Mouse (Mus musculus) lung, embryonic 14.5 days (tissue): ENCODE data around the gene Irf2. TPM values are rescaled to one million over a fixed set of nuclear protein-coding genes. Genes with fewer than 3 reads are reported as not detected.
"Not testable (repeated sequence)": the region's sequence is repeated elsewhere in the genome, so short reads cannot be mapped to it uniquely, and the experiment has no call there.

Experiments used
- ATAC-seq: fragments of 200-750 bp; cut with Nextera tagmentation; 2 replicates; pipeline ENCODE4 v1.8.0; 2017; ENCODE audit warnings: mild to moderate bottlenecking, moderate TSS enrichment, moderate library complexity; ENCODE audit not compliant: insufficient read depth
- DNase-seq: peaks from one replicate; pipeline ENCODE4 v3.0.0-alpha.2; 2015
- H3K27ac ChIP-seq: fragments of 300-500 bp; sonication (generic); 2 replicates; pipeline ENCODE4 v1.5.1; 2014; ENCODE audit warnings: low read depth, mild to moderate bottlenecking, moderate library complexity
- H3K27me3 ChIP-seq: fragments of 300-500 bp; sonication (generic); 2 replicates; pipeline ENCODE4 v1.6.1; 2014; ENCODE audit warnings: low read length, control low read depth; ENCODE audit not compliant: insufficient read depth
- H3K36me3 ChIP-seq: fragments of 300-500 bp; sonication (generic); 2 replicates; pipeline ENCODE4 v1.6.1; 2014; ENCODE audit warnings: control low read depth; ENCODE audit not compliant: insufficient read depth
- H3K4me1 ChIP-seq: fragments of 300-500 bp; sonication (generic); 2 replicates; pipeline ENCODE4 v1.6.1; 2014; ENCODE audit warnings: antibody characterized with exemption, control low read depth; ENCODE audit not compliant: insufficient read depth
- H3K4me2 ChIP-seq: fragments of 300-500 bp; sonication (generic); 2 replicates; pipeline ENCODE4 v1.6.1; 2014; ENCODE audit warnings: mild to moderate bottlenecking
- H3K4me3 ChIP-seq: fragments of 300-500 bp; sonication (generic); 2 replicates; pipeline ENCODE4 v1.5.1; 2014; ENCODE audit warnings: low read depth, low read length
- H3K9ac ChIP-seq: fragments of 300-500 bp; sonication (generic); 2 replicates; pipeline ENCODE4 v1.6.1; 2014
- H3K9me3 ChIP-seq: fragments of 300-500 bp; sonication (generic); 2 replicates; pipeline ENCODE4 v1.6.1; 2016; ENCODE audit warnings: low read depth, low read length, control low read depth
- CTCF ChIP-seq: IDR thresholded peaks from 2 replicates; pipeline ENCODE4 v1.5.1; 2016; ENCODE audit warnings: antibody characterized with exemption, low read depth
- WGBS: fragments of 180-500 bp; shearing (Covaris S2); extraction: QIAGEN DNeasy Blood & Tissue Kit; methylation state at CpG from one replicate; pipeline ENCODE4 v1.1.7; 2014; 5-methylcytosine and 5-hydroxymethylcytosine counted together
- polyA plus RNA-seq: library from polyadenylated mRNA; unstranded; fragments of >200 nt; fragmentation: Nextera tagmentation; extraction: Ambion mirVana; gene quantifications from 2 replicates; pipeline ENCODE4 v1.2.1, GENCODE M21; 2014

The Irf2 gene
- polyA plus RNA-seq, 1 experiment from 2014 or later = 16.8 TPM

DNA sequence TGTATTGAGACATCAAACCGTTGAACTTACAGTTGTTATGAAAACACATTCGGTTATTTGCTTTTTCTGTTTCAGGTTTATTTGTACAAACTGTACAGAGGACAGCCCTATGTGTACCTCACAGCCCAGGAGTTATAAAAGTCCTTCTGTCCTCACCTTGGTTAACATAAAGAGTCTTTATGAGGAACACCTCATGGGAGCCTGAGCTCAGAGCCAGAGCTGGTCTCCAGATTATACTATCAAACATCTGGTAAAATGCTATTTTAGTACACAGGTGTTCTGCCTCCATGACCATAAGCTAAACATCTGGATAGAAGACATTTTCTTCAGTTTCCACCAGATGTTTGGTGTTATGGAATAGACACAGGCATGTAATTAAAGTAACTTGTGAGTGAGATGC lies 13.1 kb upstream of the Irf2 start:
- TF ChIP-seq CTCF = no peak
- ATAC-seq (no peak), DNase-seq (no peak)
- Histone ChIP-seq H3K27me3 (no peaks in the 10 kb centered on the region), H3K4me3 (no peak overlapping the region), H3K36me3 (no peaks in the 10 kb centered on the region), H3K9me3 (no peaks in the 10 kb centered on the region), H3K4me2 (no peak overlapping the region), H3K4me1 (no peaks in the 10 kb centered on the region), H3K9ac (no peak overlapping the region), H3K27ac (no peak overlapping the region)
- 82% methylated on average over 2 of the region's 2 CpGs for WGBS

DNA sequence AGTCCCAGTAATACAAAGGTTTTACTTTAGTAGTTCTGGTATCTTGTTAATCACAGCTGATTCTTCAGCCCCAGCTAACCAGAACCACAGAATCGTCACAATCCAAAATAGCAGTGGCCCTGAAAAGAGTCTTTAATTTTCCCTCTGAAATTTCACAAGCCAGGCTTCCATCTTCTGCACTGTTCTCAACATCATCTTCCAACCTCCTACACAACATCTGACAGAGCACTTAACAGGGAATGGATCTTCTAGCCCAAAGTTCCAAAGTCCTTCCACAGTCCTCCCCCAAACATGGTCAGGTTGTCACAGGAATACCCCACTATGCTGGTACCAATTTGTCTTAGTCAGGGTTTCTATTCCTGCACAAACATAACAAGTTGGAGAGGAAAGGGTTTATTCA lies 9.9 kb upstream of the Irf2 start:
- H3K4me3 ChIP-seq, H3K27me3 ChIP-seq, DNase-seq, H3K9ac ChIP-seq, H3K27ac ChIP-seq, H3K4me2 ChIP-seq, ATAC-seq, H3K9me3 ChIP-seq, H3K36me3 ChIP-seq, H3K4me1 ChIP-seq: not testable (repeated sequence)
- WGBS = 83% methylated on average over 1 of the region's 1 CpGs

- no peak overlapping the region for H3K4me2 ChIP-seq
- ATAC-seq (no peak), DNase-seq (no peak)
- no peak overlapping the region for H3K27ac ChIP-seq
- H3K36me3 ChIP-seq = no peaks in the 10 kb centered on the region
- no peaks in the 10 kb centered on the region for H3K27me3 ChIP-seq
- H3K4me3 ChIP-seq = no peak overlapping the region
- 78% methylated on average over 7 of the region's 7 CpGs for WGBS
- no peak for TF ChIP-seq CTCF
- H3K9ac ChIP-seq = no peak overlapping the region
- no peaks in the 10 kb centered on the region; the same call in 1 of the 2 replicates for H3K9me3 ChIP-seq
- H3K4me1 ChIP-seq = no peaks in the 10 kb centered on the region
These were observed 7.1 kb upstream of the Irf2 start for GRCm38 (mm10) chr8:46732381-46732915.

- Histone ChIP-seq H3K27ac (no peak overlapping the region), H3K36me3 (no peaks in the 10 kb centered on the region), H3K9ac (no peak overlapping the region), H3K27me3 (no peaks in the 10 kb centered on the region), H3K4me2 (no peak overlapping the region), H3K4me3 (no peak overlapping the region), H3K4me1 (no peaks in the 10 kb centered on the region), H3K9me3 (no peaks in the 10 kb centered on the region; the same call in 1 of the 2 replicates)
- DNase-seq = no peak
- no peak for TF ChIP-seq CTCF
- no peak; the same call in 1 of the 2 replicates for ATAC-seq
- 74% methylated on average over 8 of the region's 8 CpGs for WGBS
These were observed 5.9 kb upstream of the Irf2 start for GRCm38 (mm10) chr8:46733603-46734002.

DNA sequence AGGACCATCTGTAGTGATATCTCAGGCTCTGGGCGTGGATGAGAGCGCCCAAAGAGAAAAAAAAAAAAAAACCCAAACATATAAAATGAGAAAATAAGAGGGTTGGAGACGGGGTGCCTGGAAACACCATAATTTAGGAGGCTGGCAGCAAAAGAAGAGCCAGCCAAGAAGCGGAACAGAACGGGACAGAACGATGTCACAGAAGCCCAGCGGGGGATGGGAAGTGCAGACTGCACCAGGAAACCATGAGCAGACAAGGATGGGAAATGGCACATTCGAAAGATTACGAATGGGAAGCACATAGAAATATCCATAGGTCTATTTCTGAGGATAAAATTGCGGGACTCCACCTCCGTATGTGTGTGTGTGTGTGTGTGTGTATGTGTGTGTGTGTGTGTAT lies 4.0 kb upstream of the Irf2 start:
- WGBS = 78% methylated on average over 11 of the region's 11 CpGs
- Histone ChIP-seq H3K4me3 (no peak overlapping the region), H3K4me2 (no peak overlapping the region), H3K27ac (no peak overlapping the region), H3K9me3 (no peaks in the 10 kb centered on the region; the same call in 1 of the 2 replicates), H3K4me1 (no peaks in the 10 kb centered on the region), H3K27me3 (no peaks in the 10 kb centered on the region), H3K36me3 (no peaks in the 10 kb centered on the region), H3K9ac (no peak overlapping the region)
- no peak for TF ChIP-seq CTCF
- no peak for DNase-seq
- ATAC-seq = no peak

- ATAC-seq = no peak
- TF ChIP-seq CTCF = peak; percentile 39
- Histone ChIP-seq H3K9me3 (no peaks in the 10 kb centered on the region; the same call in 1 of the 2 replicates), H3K9ac (no peak overlapping the region), H3K36me3 (no peaks in the 10 kb centered on the region), H3K4me3 (no peak overlapping the region), H3K4me2 (no peak overlapping the region), H3K27ac (no peak overlapping the region), H3K4me1 (no peaks in the 10 kb centered on the region), H3K27me3 (no peaks in the 10 kb centered on the region)
- WGBS = 78% methylated on average over 3 of the region's 3 CpGs
- DNase-seq = no peak
These were observed 3.3 kb upstream of the Irf2 start for GRCm38 (mm10) chr8:46736260-46736659.

DNA sequence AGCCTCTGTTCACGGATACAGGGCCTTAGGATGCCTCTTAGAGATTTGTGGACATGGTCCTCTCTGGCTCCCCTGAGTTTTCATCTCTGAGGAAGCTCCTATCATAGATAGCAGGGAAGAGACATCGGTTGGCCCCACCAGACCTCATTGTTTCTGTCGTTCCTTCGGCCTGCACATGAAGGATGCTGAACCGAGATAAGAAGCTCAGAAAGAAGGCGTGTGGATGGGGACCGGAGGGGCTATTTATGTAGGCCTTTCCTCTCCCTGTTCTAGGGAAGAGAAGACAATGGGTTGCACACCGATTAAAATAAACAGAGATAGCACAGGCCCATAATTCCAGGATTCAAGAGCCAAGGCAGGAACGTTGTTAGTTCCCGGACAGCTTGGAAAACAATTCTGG lies 2.1 kb upstream of the Irf2 start:
- no peak for TF ChIP-seq CTCF
- no peaks in the 10 kb centered on the region; the same call in 1 of the 2 replicates for H3K9me3 ChIP-seq
- no peaks in the 10 kb centered on the region for H3K27me3 ChIP-seq
- H3K4me2 ChIP-seq = no peak overlapping the region
- ATAC-seq = no peak
- peak; percentile 46 for DNase-seq
- no peak overlapping the region for H3K9ac ChIP-seq
- WGBS = 63% methylated on average over 10 of the region's 10 CpGs
- H3K4me3 ChIP-seq = no peak overlapping the region
- H3K36me3 ChIP-seq = no peaks in the 10 kb centered on the region
- peaks cover 8% of the 10 kb centered on the region; the same call in 1 of the 2 replicates for H3K4me1 ChIP-seq
- no peak overlapping the region for H3K27ac ChIP-seq
